Mouse (Mus musculus): Measurements from ENCODE around the gene Adcy1.

- peak; percentile 37; the same call in 1 of the 2 replicates for TF ChIP-seq POLR2A (IDR thresholded peaks at IDR 0.05; ENCODE audit: borderline replicate concordance, extremely low read depth, insufficient read depth, insufficient read length, poor library complexity, severe bottlenecking)
- no peak for TF ChIP-seq CTCF (IDR thresholded peaks at IDR 0.05; ENCODE audit: borderline replicate concordance, extremely low read depth, insufficient read depth, insufficient read length)
These were observed 150.4 kb downstream of the Adcy1 start, which contains the start of gene Igfbp3 for GRCm38 (mm10) chr11:7213501-7214341.

All from brain, embryonic 14.5 days (tissue).